Mouse (Mus musculus) spleen, postnatal 10 days (tissue): ENCODE results near the gene Ubl4a.
"Not testable (repeated sequence)": the region's sequence is repeated elsewhere in the genome, so short reads cannot be mapped to it uniquely, and the experiment has no call there.

Experiments used
- DNase-seq, 2 experiments: peaks; one replicate each; pipeline ENCODE4 v3.0.0; 2021 to 2022; ENCODE audit warnings: low spot score in 2 of 2

Gene Ubl4a

GRCm38 (mm10) chrX:74372888-74373549, at the start of gene Ubl4a, which contains the start of gene Slc10a3:
Gene Ubl4a, minus strand, starts transcription at chrX:74373218.
Gene Slc10a3, minus strand, starts transcription at chrX:74373349.
- peak; percentile 72 to 90 for DNase-seq

- DNase-seq, result peak; percentile 24 to 68
Measured at GRCm38 (mm10) chrX:74413377-74413776, 40.4 kb upstream of the Ubl4a start.

GRCm38 (mm10) chrX:74408340-74408739, 35.3 kb upstream of the Ubl4a start:
- no peak for DNase-seq

- DNase-seq, result no peak
Measured at GRCm38 (mm10) chrX:74400136-74400535, 27.1 kb upstream of the Ubl4a start.

- peak; percentile 58 to 88 for DNase-seq
Measured at GRCm38 (mm10) chrX:74392535-74393443, 19.8 kb upstream of the Ubl4a start, which contains the start of the genes Fam3a and Ikbkg. Gene Fam3a, minus strand, starts transcription at chrX:74393272. Gene Ikbkg, plus strand, starts transcription at chrX:74393290.

- no peak for DNase-seq
Measured at GRCm38 (mm10) chrX:74388153-74388552, 15.1 kb upstream of the Ubl4a start.

- no peak for DNase-seq
Measured at GRCm38 (mm10) chrX:74384451-74384850, 11.4 kb upstream of the Ubl4a start.

GRCm38 (mm10) chrX:74368209-74368909, 4.7 kb downstream of the Ubl4a start:
- DNase-seq, result peak; percentile 60 to 78

- no peak for DNase-seq
Measured at GRCm38 (mm10) chrX:74367512-74367911, 5.5 kb downstream of the Ubl4a start.

- DNase-seq, result no peak
Measured at GRCm38 (mm10) chrX:74359171-74359570, 13.8 kb downstream of the Ubl4a start.

- not testable (repeated sequence) for DNase-seq
Measured at GRCm38 (mm10) chrX:74357069-74357468, 15.9 kb downstream of the Ubl4a start.

- DNase-seq, result peak; percentile 55 to 86
Measured at GRCm38 (mm10) chrX:74353467-74353770, 19.6 kb downstream of the Ubl4a start, which contains the start of gene Lage3. Gene Lage3, minus strand, starts transcription at chrX:74353618.

GRCm38 (mm10) chrX:74352645-74353466, 20.2 kb downstream of the Ubl4a start:
- no peak for DNase-seq

- DNase-seq, result no peak
Measured at GRCm38 (mm10) chrX:74330166-74330930, 42.7 kb downstream of the Ubl4a start.

- DNase-seq, result no peak
Measured at GRCm38 (mm10) chrX:74329215-74329671, 43.8 kb downstream of the Ubl4a start.

- DNase-seq, result peak; percentile 50 to 71
Measured at GRCm38 (mm10) chrX:74328725-74329161, 44.3 kb downstream of the Ubl4a start, which contains the start of gene Plxna3. Gene Plxna3, plus strand, starts transcription at chrX:74329066.
